Mouse (Mus musculus) heart, postnatal 0 days (tissue): Measurements from ENCODE around the gene Nutm1. TPM values are rescaled to one million over a fixed set of nuclear protein-coding genes. Genes with fewer than 3 reads are reported as not detected.

Experiments used
- ATAC-seq: fragments of 200-750 bp; cut with Nextera tagmentation; 2 replicates; pipeline ENCODE4 v1.8.0; 2017; ENCODE audit warnings: low read depth, moderate number of reproducible peaks, moderate library complexity; ENCODE audit not compliant: insufficient read depth
- DNase-seq: peaks from one replicate; pipeline ENCODE4 v3.0.0-alpha.2; 2016; ENCODE audit warnings: low spot score
- H3K27ac ChIP-seq: fragments of 300-500 bp; sonication (generic); 2 replicates; pipeline ENCODE4 v1.5.1; 2014; ENCODE audit warnings: low read depth, mild to moderate bottlenecking
- H3K27me3 ChIP-seq: fragments of 300-500 bp; sonication (generic); 2 replicates; pipeline ENCODE4 v1.6.1; 2014; ENCODE audit warnings: low read length, mixed read lengths; ENCODE audit not compliant: control insufficient read depth, insufficient read depth
- H3K36me3 ChIP-seq: fragments of 300-500 bp; sonication (generic); replicated peaks from 2 replicates; pipeline ENCODE4 v1.6.1; 2014; ENCODE audit warnings: low read length, mixed read lengths; ENCODE audit not compliant: control insufficient read depth, insufficient read depth
- H3K4me1 ChIP-seq: fragments of 300-500 bp; sonication (generic); 2 replicates; pipeline ENCODE4 v1.6.1; 2014; ENCODE audit warnings: antibody characterized with exemption; ENCODE audit not compliant: control insufficient read depth, insufficient read depth
- H3K4me2 ChIP-seq: fragments of 300-500 bp; sonication (generic); 2 replicates; pipeline ENCODE4 v1.6.1; 2014; ENCODE audit warnings: low read depth, mild to moderate bottlenecking, low read length, moderate library complexity
- H3K4me3 ChIP-seq: fragments of 300-500 bp; sonication (generic); 2 replicates; pipeline ENCODE4 v1.5.1; 2014; ENCODE audit warnings: low read depth, low read length
- H3K9ac ChIP-seq: fragments of 300-500 bp; sonication (generic); replicated peaks from 2 replicates; pipeline ENCODE4 v1.6.1; 2014; ENCODE audit warnings: low read depth, low read length, mixed read lengths
- H3K9me3 ChIP-seq: fragments of 300-500 bp; sonication (generic); replicated peaks from 2 replicates; pipeline ENCODE4 v1.6.1; 2016; ENCODE audit warnings: low read length; ENCODE audit not compliant: control insufficient read depth
- CTCF ChIP-seq: IDR thresholded peaks from 2 replicates; pipeline ENCODE4 v1.5.1; 2016; ENCODE audit warnings: antibody characterized with exemption, control low read depth, low read depth
- EP300 ChIP-seq: IDR thresholded peaks from 2 replicates; pipeline ENCODE4 v1.6.1; 2016; ENCODE audit warnings: antibody characterized with exemption, low read depth
- whole genome bisulfite sequencing: fragments of 180-500 bp; shearing (Covaris S2); extraction: QIAGEN DNeasy Blood & Tissue Kit; methylation state at CpG from one replicate; pipeline ENCODE4 v1.1.7; 2014; 5-methylcytosine and 5-hydroxymethylcytosine counted together
- polyA plus RNA-seq: library from polyadenylated mRNA; unstranded; fragments of >200 nt; fragmentation: Nextera tagmentation; extraction: Ambion mirVana; gene quantifications from 2 replicates; pipeline ENCODE4 v1.2.1, GENCODE M21; 2015
- total RNA-seq: library from RNA; depleted of rRNA; stranded (reverse); fragments of >200 nt; gene quantifications from 2 replicates; pipeline ENCODE4 v1.2.3, GENCODE M21; 2014; ENCODE audit warnings: low replicate concordance

Nutm1 gene
- total and polyA plus RNA-seq, 2 experiments from 2014 or later: not detected

GRCm38 (mm10) chr2:112236620-112237019 lies 22.5 kb downstream of the Nutm1 start:
- H3K9ac ChIP-seq: no peak overlapping the region
- no peaks in the 10 kb centered on the region for H3K36me3 ChIP-seq
- no peaks in the 10 kb centered on the region for H3K9me3 ChIP-seq
- WGBS: 80% methylated on average over 2 of the region's 2 CpGs
- H3K4me1 ChIP-seq: no peaks in the 10 kb centered on the region
- no peak for DNase-seq
- H3K4me2 ChIP-seq: no peak overlapping the region
- TF ChIP-seq EP300: no peak
- no peak for TF ChIP-seq CTCF
- no peaks in the 10 kb centered on the region for H3K27me3 ChIP-seq
- no peak overlapping the region for H3K4me3 ChIP-seq
- ATAC-seq: no peak
- H3K27ac ChIP-seq: no peak overlapping the region

GRCm38 (mm10) chr2:112232623-112233022 lies 26.5 kb downstream of the Nutm1 start:
- no peak overlapping the region for H3K4me2 ChIP-seq
- DNase-seq (no peak), ATAC-seq (no peak)
- no peaks in the 10 kb centered on the region for H3K9me3 ChIP-seq
- no peaks in the 10 kb centered on the region for H3K27me3 ChIP-seq
- no peak overlapping the region for H3K4me3 ChIP-seq
- WGBS: 62% methylated on average over 1 of the region's 1 CpGs
- no peak overlapping the region for H3K27ac ChIP-seq
- no peaks in the 10 kb centered on the region for H3K36me3 ChIP-seq
- TF ChIP-seq EP300: no peak
- no peak for TF ChIP-seq CTCF
- H3K4me1 ChIP-seq: no peaks in the 10 kb centered on the region
- H3K9ac ChIP-seq: no peak overlapping the region

- Histone ChIP-seq H3K9ac (no peak overlapping the region), H3K4me1 (no peaks in the 10 kb centered on the region), H3K27me3 (no peaks in the 10 kb centered on the region), H3K36me3 (no peaks in the 10 kb centered on the region), H3K4me2 (no peak overlapping the region), H3K9me3 (no peaks in the 10 kb centered on the region), H3K27ac (no peak overlapping the region), H3K4me3 (no peak overlapping the region)
- DNase-seq: no peak
- 64% methylated on average over 4 of the region's 4 CpGs for WGBS
- TF ChIP-seq EP300 (no peak), CTCF (no peak)
- no peak for ATAC-seq
Observed at GRCm38 (mm10) chr2:112224356-112224755, 34.7 kb downstream of the Nutm1 start.

GRCm38 (mm10) chr2:112222607-112223006 lies 36.5 kb downstream of the Nutm1 start:
- Histone ChIP-seq H3K4me3 (no peak overlapping the region), H3K9ac (no peak overlapping the region), H3K27me3 (no peaks in the 10 kb centered on the region), H3K4me1 (no peaks in the 10 kb centered on the region), H3K4me2 (no peak overlapping the region), H3K9me3 (no peaks in the 10 kb centered on the region), H3K27ac (no peak overlapping the region), H3K36me3 (no peaks in the 10 kb centered on the region)
- ATAC-seq: no peak
- no peak for TF ChIP-seq CTCF
- TF ChIP-seq EP300: no peak
- WGBS: 47% methylated on average over 5 of the region's 5 CpGs
- no peak for DNase-seq

GRCm38 (mm10) chr2:112220880-112221279 lies 38.2 kb downstream of the Nutm1 start:
- no peak for DNase-seq
- no peaks in the 10 kb centered on the region for H3K4me1 ChIP-seq
- H3K4me2 ChIP-seq: no peak overlapping the region
- H3K27ac ChIP-seq: no peak overlapping the region
- H3K9ac ChIP-seq: no peak overlapping the region
- TF ChIP-seq EP300: no peak
- TF ChIP-seq CTCF: no peak
- H3K9me3 ChIP-seq: no peaks in the 10 kb centered on the region
- H3K4me3 ChIP-seq: no peak overlapping the region
- 69% methylated on average over 5 of the region's 5 CpGs for WGBS
- ATAC-seq: no peak
- no peaks in the 10 kb centered on the region for H3K36me3 ChIP-seq
- no peaks in the 10 kb centered on the region for H3K27me3 ChIP-seq

- ATAC-seq (no peak), DNase-seq (no peak)
- Histone ChIP-seq H3K36me3 (no peaks in the 10 kb centered on the region), H3K9me3 (no peaks in the 10 kb centered on the region), H3K27me3 (no peaks in the 10 kb centered on the region), H3K4me2 (no peak overlapping the region), H3K27ac (no peak overlapping the region), H3K4me3 (no peak overlapping the region), H3K4me1 (no peaks in the 10 kb centered on the region), H3K9ac (no peak overlapping the region)
- TF ChIP-seq EP300 (no peak), CTCF (no peak)
- 63% methylated on average over 6 of the region's 6 CpGs for WGBS
Observed at GRCm38 (mm10) chr2:112217614-112218013, 41.5 kb downstream of the Nutm1 start.
